Mouse (Mus musculus) hindbrain, embryonic 10.5 days (tissue): Measurements from ENCODE around the gene Farp1. TPM values are rescaled to one million over a fixed set of nuclear protein-coding genes. Genes with fewer than 3 reads are reported as not detected.

Experiments
- DNase-seq: peaks from one replicate; pipeline ENCODE4 v3.0.0-alpha.2; 2017; ENCODE audit warnings: low spot score
- H3K27ac ChIP-seq: fragments of 300-500 bp; sonication (generic); 2 replicates; pipeline ENCODE4 v1.5.1; 2016; ENCODE audit warnings: mild to moderate bottlenecking, moderate library complexity
- H3K27me3 ChIP-seq: fragments of 300-500 bp; sonication (generic); 2 replicates; pipeline ENCODE4 v1.6.1; 2016; ENCODE audit warnings: mild to moderate bottlenecking; ENCODE audit not compliant: poor library complexity, insufficient read depth, severe bottlenecking
- H3K36me3 ChIP-seq: fragments of 300-500 bp; sonication (generic); 2 replicates; pipeline ENCODE4 v1.6.1; 2016; ENCODE audit warnings: mild to moderate bottlenecking, moderate library complexity
- H3K4me1 ChIP-seq: fragments of 300-500 bp; sonication (generic); replicated peaks from 2 replicates; pipeline ENCODE4 v1.6.1; 2016; ENCODE audit warnings: mild to moderate bottlenecking
- H3K4me3 ChIP-seq: fragments of 300-500 bp; sonication (generic); 2 replicates; pipeline ENCODE4 v1.5.1; 2016; ENCODE audit warnings: mild to moderate bottlenecking, moderate library complexity
- H3K9me3 ChIP-seq: fragments of 300-500 bp; sonication (generic); 2 replicates; pipeline ENCODE4 v1.6.1; 2016; ENCODE audit warnings: mild to moderate bottlenecking, moderate library complexity
- WGBS: fragments of 180-500 bp; shearing (Covaris S2); methylation state at CpG from one replicate; pipeline ENCODE4 v1.1.7; 2016; 5-methylcytosine and 5-hydroxymethylcytosine counted together
- polyA plus RNA-seq: library from polyadenylated mRNA; unstranded; fragments of >200 nt; fragmentation: Nextera tagmentation; extraction: Ambion mirVana; gene quantifications from 2 replicates; pipeline ENCODE4 v1.2.1, GENCODE M21; 2016

Gene Farp1
- polyA plus RNA-seq, 1 experiment from 2014 or later = 25.2 TPM

DNA sequence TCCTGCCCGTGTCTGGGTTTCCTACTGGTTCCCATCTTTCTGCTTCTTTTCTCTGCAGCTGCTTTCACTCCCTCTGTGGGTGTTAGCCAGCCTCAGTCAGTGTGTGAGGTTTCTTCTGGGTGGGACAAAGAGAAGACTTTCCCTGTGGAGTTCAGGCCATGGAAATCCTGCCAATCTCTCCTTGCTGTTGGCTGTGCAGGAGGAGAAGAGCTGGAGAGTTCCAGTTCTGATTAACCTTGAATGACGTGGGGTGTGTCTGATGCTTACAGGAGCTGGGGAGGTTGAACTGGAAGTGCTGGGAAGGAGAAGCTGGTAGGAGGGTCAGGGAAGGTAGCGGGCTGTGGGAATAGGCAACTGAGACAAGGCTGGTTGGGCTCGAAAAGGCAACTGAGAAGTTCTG is 26.7 kb downstream of the Farp1 start:
- 0 out of 2 replicates have a peak, but pooled peaks cover 4% of the 10 kb centered on the region for H3K9me3 ChIP-seq
- no peaks in the 10 kb centered on the region for H3K27me3 ChIP-seq
- H3K27ac ChIP-seq = no peak overlapping the region
- no peak for DNase-seq
- peaks cover 62% of the 10 kb centered on the region for H3K4me1 ChIP-seq
- H3K4me3 ChIP-seq = no peak overlapping the region
- 65% methylated on average over 4 of the region's 4 CpGs for WGBS
- H3K36me3 ChIP-seq = peaks cover 19% of the 10 kb centered on the region

DNA sequence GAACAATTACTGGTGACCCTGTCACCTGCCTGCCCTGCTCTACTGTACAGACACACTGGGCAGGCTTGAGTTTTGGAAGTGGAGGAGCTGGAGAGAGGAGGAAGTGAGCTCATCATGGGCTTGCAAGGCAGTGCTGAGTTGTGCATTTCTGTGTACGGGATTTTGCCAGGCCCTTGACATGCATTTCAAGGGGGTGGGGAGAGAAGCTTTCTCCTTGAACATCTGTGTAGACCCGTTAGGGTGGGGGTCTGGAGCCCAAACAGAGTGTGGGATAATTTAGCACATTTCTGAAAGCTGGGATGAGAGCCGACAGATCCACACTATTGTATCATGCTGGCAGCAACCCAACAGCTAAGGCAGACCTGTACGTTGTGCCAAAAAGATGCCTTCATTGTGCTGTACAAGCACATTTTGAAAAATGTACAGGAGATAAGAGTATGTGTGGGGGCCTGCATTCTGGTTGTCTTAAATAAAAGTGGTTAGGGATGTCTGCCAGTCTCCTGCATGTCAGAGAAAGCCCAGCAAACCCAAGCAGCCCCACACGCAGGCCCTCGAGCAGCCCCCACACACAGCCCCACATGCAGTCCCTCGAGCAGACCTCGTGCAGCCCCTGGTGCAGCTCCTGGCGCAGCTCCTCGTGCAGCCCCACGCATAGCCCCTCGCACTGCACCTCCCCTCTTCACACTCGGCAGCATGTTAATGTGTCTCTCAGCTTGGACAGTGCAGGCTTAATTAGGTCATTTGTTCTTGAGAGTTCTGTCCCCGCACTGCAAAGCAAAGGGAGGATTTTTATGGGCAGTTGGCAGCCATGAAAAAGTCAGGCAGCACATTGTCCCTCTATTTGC is 27.5 kb downstream of the Farp1 start:
- DNase-seq = no peak
- Histone ChIP-seq H3K4me3 (no peak overlapping the region), H3K27me3 (no peaks in the 10 kb centered on the region), H3K9me3 (0 out of 2 replicates have a peak, but pooled peaks cover 4% of the 10 kb centered on the region), H3K36me3 (peaks cover 19% of the 10 kb centered on the region), H3K4me1 (peaks cover 61% of the 10 kb centered on the region), H3K27ac (peak overlapping the region; percentile 43)
- WGBS = 47% methylated on average over 14 of the region's 14 CpGs

DNA sequence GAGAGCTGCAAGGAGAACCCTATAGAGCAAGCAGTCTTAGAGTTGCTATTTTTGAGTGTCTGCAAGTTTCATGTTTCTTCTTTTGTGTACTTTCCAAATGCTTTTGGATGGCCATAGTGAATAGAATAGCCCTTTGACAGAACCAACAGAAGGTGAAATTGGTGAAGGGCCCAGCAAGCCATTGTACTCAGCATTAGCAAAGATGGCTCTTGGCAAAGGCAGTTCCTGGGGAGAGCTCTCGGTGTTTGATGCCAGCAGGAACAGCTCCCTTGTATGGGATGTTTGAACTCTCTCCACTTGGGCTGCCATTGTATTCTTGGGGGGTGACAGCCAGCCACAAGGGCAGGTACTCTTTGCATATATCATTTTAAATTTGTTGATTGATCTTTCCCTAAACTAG is 29.7 kb downstream of the Farp1 start:
- Histone ChIP-seq H3K36me3 (peaks cover 12% of the 10 kb centered on the region), H3K27ac (no peak overlapping the region), H3K4me3 (no peak overlapping the region), H3K9me3 (0 out of 2 replicates have a peak, but pooled peaks cover 4% of the 10 kb centered on the region), H3K4me1 (peaks cover 45% of the 10 kb centered on the region), H3K27me3 (no peaks in the 10 kb centered on the region)
- no peak for DNase-seq
- WGBS = 70% methylated on average over 1 of the region's 1 CpGs

DNA sequence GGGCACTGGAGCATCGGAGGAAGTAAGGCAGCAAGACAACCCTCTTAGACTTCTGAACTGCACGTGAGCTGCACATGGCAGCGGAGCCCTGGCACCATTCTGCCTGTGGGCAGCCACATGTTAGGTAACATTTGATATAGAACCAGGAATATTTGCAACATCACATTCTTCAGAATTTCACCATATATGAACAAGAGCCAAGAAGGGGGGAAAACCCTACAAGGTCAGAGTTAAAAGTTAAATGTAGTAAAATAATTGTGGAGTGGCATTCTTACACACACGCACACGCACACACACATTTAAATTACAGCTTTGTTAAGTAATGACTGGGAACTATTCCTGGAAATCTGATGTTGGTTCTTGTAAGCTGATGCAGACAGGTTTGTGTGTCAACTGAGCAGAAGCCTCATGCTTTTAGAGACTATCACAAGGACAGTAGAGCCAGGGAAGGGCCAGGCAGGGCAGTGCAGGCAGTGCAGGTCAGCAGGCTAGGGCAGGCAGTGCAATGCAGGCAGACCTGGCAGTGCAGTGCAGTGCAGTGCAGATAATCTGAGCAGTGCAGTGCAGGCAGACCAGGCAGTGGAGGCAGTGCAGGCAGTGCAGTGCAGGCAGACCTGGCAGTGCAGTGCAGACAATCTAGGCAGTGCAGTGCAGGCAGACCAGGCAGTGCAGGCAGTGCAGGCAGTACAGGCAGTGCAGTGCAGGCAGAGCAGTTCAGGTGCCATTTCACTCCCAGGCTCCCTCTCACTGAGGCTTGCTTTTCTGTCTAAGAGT is 38.3 kb downstream of the Farp1 start:
- Histone ChIP-seq H3K27me3 (no peaks in the 10 kb centered on the region), H3K9me3 (no peaks in the 10 kb centered on the region), H3K27ac (no peak overlapping the region), H3K4me3 (no peak overlapping the region), H3K36me3 (peaks cover 25% of the 10 kb centered on the region), H3K4me1 (0 out of 2 replicates have a peak, but pooled peaks cover 4% of the 10 kb centered on the region)
- WGBS = 95% methylated on average over 5 of the region's 5 CpGs
- DNase-seq = no peak

DNA sequence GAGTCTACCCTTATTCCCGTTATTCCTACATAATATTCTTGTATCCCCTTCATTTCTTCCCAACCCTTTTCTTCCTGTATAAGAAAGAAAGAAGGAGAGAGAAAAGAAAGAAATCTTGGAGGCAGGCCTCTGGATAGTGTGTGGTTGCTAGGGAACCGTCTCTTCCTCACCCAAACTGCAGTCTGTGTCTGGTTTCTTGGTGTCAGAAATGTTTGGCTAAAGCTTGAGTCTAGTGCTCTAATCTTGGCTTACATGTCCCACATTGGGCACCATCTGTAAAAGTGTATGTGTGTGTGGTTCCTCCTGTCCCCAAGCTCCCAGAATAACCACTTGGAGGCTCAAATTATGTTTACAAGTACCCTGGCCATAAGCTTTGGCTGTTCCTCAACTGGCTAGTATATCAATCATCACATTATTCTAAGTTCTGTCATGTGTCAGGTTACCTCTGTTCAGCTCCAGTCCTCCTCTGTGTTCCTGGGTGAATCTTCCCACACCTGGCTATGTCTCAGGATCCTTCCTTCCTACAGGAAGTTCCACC is 39.3 kb downstream of the Farp1 start:
- Histone ChIP-seq H3K4me1 (0 out of 2 replicates have a peak, but pooled peaks cover 4% of the 10 kb centered on the region), H3K36me3 (peaks cover 31% of the 10 kb centered on the region), H3K4me3 (no peak overlapping the region), H3K27ac (no peak overlapping the region), H3K27me3 (no peaks in the 10 kb centered on the region), H3K9me3 (peaks cover 4% of the 10 kb centered on the region; the same call in 1 of the 2 replicates)
- no peak for DNase-seq
- 87% methylated on average over 2 of the region's 2 CpGs for WGBS

DNA sequence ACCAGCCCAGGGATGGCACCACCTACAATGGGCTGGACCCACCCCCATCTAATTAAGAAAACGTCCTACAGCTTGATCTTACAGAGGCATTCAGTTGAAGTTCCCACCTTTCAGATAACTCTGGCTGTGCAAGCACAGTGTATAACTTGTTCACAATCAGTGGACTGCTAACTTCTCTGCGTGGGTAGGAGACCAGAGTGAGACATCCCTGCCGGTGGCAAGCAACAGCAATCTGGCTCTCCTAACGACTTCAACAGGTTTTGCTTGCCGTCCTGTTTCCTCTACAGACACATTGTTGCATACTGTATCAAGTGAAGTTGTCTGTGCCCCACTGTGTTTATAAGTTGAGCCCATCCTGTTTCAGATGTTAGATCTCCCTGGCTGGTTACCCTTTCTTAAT is 45.7 kb downstream of the Farp1 start:
- H3K4me1 ChIP-seq = peaks cover 13% of the 10 kb centered on the region
- WGBS = 77% methylated on average over 5 of the region's 5 CpGs
- no peaks in the 10 kb centered on the region for H3K27me3 ChIP-seq

DNA sequence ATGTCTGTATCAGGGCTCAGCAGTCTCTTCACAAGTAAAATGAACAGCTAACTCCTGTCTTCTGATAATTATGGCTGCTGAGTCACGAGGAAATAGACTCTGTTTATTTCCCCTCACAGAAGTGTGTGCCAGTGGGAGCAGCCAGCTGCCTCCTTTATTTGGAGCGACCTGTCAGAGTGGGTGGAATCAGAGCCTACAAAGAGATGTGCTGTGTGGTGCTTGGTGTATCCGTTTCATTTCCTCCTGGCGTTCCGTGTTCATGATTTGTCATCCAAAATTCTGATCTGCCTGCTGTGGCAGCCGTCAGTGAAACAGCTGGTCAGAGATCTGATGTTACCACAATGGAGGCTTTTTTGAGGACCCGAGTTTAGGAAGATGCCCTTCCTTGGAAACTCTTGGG is 47.3 kb downstream of the Farp1 start:
- Histone ChIP-seq H3K36me3 (peaks cover 38% of the 10 kb centered on the region), H3K27me3 (no peaks in the 10 kb centered on the region), H3K27ac (no peak overlapping the region), H3K4me3 (no peak overlapping the region), H3K4me1 (peaks cover 13% of the 10 kb centered on the region), H3K9me3 (peaks cover 5% of the 10 kb centered on the region; the same call in 1 of the 2 replicates)
- WGBS = 74% methylated on average over 7 of the region's 7 CpGs
- no peak for DNase-seq

More for the DNA sequence above, 45.7 kb downstream of the Farp1 start:
- Histone ChIP-seq H3K4me3 (no peak overlapping the region), H3K9me3 (peaks cover 4% of the 10 kb centered on the region; the same call in 1 of the 2 replicates), H3K36me3 (peaks cover 28% of the 10 kb centered on the region), H3K27ac (no peak overlapping the region)
- no peak for DNase-seq

DNA sequence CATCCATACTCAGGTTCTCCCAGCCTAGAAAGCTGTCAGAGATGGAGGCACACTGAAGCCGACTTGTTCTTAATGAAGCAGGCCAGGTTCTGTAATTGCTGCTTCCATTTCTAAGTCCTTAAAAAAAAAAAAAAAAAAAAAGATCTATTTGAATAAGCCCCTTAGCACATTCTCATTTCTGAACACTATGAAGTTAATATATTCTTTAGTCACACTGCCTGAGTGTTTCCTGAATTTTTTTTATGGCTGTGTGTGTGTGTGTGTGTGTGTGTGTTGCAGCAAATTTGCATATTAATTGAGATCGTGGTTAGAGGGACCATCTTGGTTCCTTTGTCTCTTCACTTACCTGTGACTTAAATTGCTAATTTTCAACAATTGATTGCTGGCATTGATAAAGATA is 47.8 kb downstream of the Farp1 start:
- 81% methylated on average over 2 of the region's 2 CpGs for WGBS
- Histone ChIP-seq H3K4me1 (peaks cover 13% of the 10 kb centered on the region), H3K4me3 (no peak overlapping the region), H3K27ac (no peak overlapping the region), H3K36me3 (peaks cover 40% of the 10 kb centered on the region), H3K27me3 (no peaks in the 10 kb centered on the region), H3K9me3 (peaks cover 7% of the 10 kb centered on the region; the same call in 1 of the 2 replicates)
- DNase-seq = no peak

DNA sequence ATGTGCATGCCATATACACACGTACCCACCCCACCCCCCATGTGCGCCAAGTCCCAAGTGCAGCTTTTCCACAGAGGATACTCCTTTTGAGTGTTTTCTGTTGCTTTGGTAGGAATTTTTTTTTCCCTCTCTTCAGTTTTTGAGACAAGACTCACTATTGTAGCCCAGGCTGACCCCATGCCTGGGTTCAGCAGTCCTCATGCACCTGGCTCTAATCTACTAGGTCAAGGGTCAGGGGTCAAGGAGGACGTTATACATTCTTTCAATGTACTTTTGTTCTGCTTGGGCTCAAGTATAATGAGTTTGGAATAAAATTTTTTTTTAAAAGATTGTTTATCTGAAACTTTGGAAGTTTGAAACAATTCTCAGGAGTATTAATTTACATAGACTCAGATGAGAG is 48.4 kb downstream of the Farp1 start:
- no peak for DNase-seq
- H3K36me3 ChIP-seq = peaks cover 42% of the 10 kb centered on the region
- 72% methylated on average over 3 of the region's 3 CpGs for WGBS
- no peak overlapping the region for H3K4me3 ChIP-seq
- H3K9me3 ChIP-seq = peaks cover 7% of the 10 kb centered on the region; the same call in 1 of the 2 replicates
- H3K27ac ChIP-seq = no peak overlapping the region
- peaks cover 13% of the 10 kb centered on the region for H3K4me1 ChIP-seq
- no peaks in the 10 kb centered on the region for H3K27me3 ChIP-seq

DNA sequence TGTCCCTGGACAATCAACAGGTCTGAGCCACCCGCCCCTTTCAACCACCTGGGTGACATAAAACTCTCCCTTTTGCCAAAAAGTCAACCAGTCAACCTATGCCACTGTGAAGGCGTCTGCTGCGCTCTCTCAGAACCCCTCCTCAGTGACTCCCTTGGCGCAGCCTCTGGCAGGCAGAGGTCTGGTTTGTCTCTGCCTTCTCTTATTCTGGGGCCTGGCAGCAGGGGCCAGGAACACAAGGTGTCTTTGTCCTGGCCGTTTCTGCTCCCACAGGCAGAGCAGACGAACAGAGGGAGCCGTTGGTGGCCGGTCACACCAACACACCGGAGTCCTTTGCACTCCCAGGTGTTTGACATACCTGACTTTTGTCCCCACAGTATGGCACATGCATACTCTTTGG is 57.5 kb downstream of the Farp1 start:
- H3K27me3 ChIP-seq = no peaks in the 10 kb centered on the region
- no peak overlapping the region for H3K4me3 ChIP-seq
- H3K9me3 ChIP-seq = peaks cover 14% of the 10 kb centered on the region; the same call in 1 of the 2 replicates
- H3K27ac ChIP-seq = peak overlapping the region; percentile 45; the same call in 1 of the 2 replicates
- H3K4me1 ChIP-seq = peaks cover 35% of the 10 kb centered on the region
- peaks cover 20% of the 10 kb centered on the region for H3K36me3 ChIP-seq
- no peak for DNase-seq
- 73% methylated on average over 9 of the region's 9 CpGs for WGBS

DNA sequence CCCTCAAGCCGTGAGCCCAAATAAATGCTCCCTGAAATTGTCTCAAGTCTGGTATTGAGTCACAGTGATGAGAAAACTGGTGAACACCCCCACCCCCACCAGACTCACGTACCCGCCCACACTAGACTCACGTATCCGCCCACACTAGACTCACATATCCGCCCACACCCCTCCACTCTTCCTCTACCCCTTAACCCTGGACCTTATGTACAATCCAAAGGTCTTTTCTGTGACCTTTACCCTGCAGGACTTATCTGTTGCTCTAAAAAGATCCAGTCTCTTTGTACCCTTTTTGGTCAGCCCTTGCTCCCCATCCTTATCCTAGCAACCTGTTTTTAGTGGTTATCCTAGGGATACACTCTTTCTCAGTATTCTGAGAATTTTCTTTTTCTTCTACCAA is 58.9 kb downstream of the Farp1 start:
- Histone ChIP-seq H3K4me1 (peaks cover 39% of the 10 kb centered on the region), H3K27me3 (no peaks in the 10 kb centered on the region), H3K36me3 (peaks cover 13% of the 10 kb centered on the region), H3K4me3 (no peak overlapping the region), H3K9me3 (peaks cover 9% of the 10 kb centered on the region; the same call in 1 of the 2 replicates), H3K27ac (no peak overlapping the region)
- DNase-seq = no peak
- 75% methylated on average over 6 of the region's 6 CpGs for WGBS

DNA sequence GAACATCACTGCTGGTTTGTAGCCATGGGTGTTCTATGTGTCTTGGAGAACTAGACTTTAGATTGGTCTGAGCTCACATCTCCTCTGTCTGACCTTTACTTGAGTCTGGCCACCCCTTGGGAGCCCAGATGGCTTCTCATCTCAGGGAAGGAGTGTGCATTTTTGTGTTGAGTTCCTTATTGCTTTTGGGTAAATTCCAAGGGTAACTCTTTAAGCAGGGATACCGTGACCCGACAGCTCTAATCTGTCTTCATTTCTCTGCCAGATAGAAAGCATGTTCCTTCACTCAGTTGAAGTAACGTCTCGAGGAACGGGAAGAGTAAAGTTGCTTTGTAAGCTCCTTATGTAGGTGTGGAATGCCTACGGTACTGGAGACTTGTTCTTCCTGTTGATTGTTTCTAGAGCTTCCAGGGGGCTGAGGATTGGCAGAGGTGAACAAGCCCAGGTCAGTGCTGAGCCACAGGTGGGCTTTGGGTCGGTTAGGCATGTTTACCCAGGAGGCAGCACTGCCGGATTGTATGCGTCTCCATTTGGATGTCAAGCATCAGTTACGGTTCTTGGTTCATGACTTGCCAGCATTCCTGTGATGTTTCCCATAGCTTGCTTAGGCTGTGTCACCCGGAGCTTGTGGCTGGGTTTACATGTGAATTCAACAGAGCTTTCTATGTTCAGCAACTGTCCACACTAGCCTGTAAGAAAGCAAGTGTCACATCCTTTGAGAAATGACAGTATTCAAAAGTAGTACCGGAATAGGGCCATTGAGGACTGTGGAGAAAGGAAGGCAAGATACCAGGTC is 62.8 kb downstream of the Farp1 start:
- H3K4me3 ChIP-seq = no peak overlapping the region
- no peak overlapping the region for H3K27ac ChIP-seq
- no peaks in the 10 kb centered on the region for H3K9me3 ChIP-seq
- peaks cover 29% of the 10 kb centered on the region for H3K4me1 ChIP-seq
- DNase-seq = no peak
- no peaks in the 10 kb centered on the region for H3K27me3 ChIP-seq
- WGBS = 77% methylated on average over 12 of the region's 12 CpGs
- peaks cover 9% of the 10 kb centered on the region for H3K36me3 ChIP-seq
